Mouse (Mus musculus) small intestine, adult 2 months (tissue): ENCODE data around the gene Tnfrsf9.

Experiments used
- CTCF ChIP-seq: fragments of 200-500 bp; IDR thresholded peaks from 2 replicates; pipeline ENCODE4 v1.5.1; 2012; ENCODE audit warnings: low read depth, mild to moderate bottlenecking, control low read depth, inconsistent platforms, low read length, moderate library complexity, mixed read lengths; ENCODE audit not compliant: insufficient replicate concordance, insufficient read length; ENCODE audit errors: extremely low read depth
- POLR2A ChIP-seq: fragments of 200-500 bp; IDR thresholded peaks from 2 replicates; pipeline ENCODE4 v1.6.1; 2012; ENCODE audit warnings: low read depth, mild to moderate bottlenecking, control low read depth, inconsistent platforms, low read length, moderate library complexity

DNA sequence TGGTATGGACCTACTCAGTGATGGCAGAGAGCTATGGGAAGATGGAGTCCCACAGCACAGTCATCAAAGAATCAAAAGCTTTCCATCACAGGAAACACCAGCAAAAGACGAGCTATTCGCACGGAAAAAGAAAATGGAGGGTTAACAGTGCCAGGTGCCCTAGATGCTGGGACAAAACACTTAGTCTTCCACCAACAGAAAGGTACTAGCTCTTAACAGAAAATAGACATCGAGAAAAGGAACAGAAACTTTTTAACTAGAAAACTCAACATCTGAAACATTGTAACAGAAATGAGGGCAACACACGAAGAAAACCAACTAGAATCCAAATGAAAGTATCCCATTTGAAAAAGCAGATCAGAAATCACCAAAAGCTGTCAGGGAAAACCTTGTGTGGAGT is 65.8 kb downstream of the Tnfrsf9 start:
- no peak for TF ChIP-seq CTCF
- TF ChIP-seq POLR2A = no peak
